Mouse (Mus musculus): ENCODE measurements around the gene Senp7.

GRCm38 (mm10) chr16:56081691-56082090 lies 33.6 kb downstream of the Senp7 start:
- TF ChIP-seq CTCF (IDR thresholded peaks at IDR 0.05): no peak
- no peak for TF ChIP-seq EP300 (IDR thresholded peaks at IDR 0.05; ENCODE audit: insufficient read depth, low read depth, low read length)
- no peak for TF ChIP-seq POLR2A (IDR thresholded peaks at IDR 0.05; ENCODE audit: insufficient read depth, low read depth, low read length)
